Mouse (Mus musculus): ENCODE measurements around the gene Rbl1. TPM values are rescaled to one million over a fixed set of nuclear protein-coding genes. Genes with fewer than 3 reads are reported as not detected.
"Not testable (repeated sequence)": the region's sequence is repeated elsewhere in the genome, so short reads cannot be mapped to it uniquely, and the experiment has no call there.

The Rbl1 gene
- polyA plus RNA-seq, 1 experiment, result 3.2 TPM

GRCm38 (mm10) chr2:157172984-157173383 is 31.4 kb downstream of the Rbl1 start:
- TF ChIP-seq CTCF (conservative IDR thresholded peaks at IDR 0.05; ENCODE audit: insufficient read depth, insufficient read length, low read depth, low read length) (no peak), POLR2A (IDR thresholded peaks at IDR 0.05; ENCODE audit: low read depth, low read length) (no peak)
- 91% methylated on average over 6 of the region's 6 CpGs for WGBS
- Histone ChIP-seq H3K27ac (ENCODE audit: insufficient read depth, low read depth, low read length) (no peak overlapping the region), H3K4me3 (ENCODE audit: insufficient read depth, low read depth, low read length) (no peak overlapping the region), H3K27me3 (replicated peaks; ENCODE audit: control insufficient read depth, insufficient read depth, low read length) (no peaks in the 10 kb centered on the region), H3K36me3 (ENCODE audit: control insufficient read depth, insufficient read depth, low read length) (no peaks in the 10 kb centered on the region), H3K4me1 (ENCODE audit: control insufficient read depth, insufficient read depth, low read length) (no peaks in the 10 kb centered on the region; the same call in 1 of the 2 replicates)
- no peak for DNase-seq

- H3K27ac ChIP-seq (ENCODE audit: insufficient read depth, low read depth, low read length), result no peak overlapping the region
- H3K4me1 ChIP-seq (ENCODE audit: control insufficient read depth, insufficient read depth, low read length), result no peaks in the 10 kb centered on the region; the same call in 1 of the 2 replicates
- DNase-seq, result no peak
- WGBS, result 76% methylated on average over 6 of the region's 6 CpGs
- no peak overlapping the region for H3K4me3 ChIP-seq (ENCODE audit: insufficient read depth, low read depth, low read length)
- no peaks in the 10 kb centered on the region for H3K36me3 ChIP-seq (ENCODE audit: control insufficient read depth, insufficient read depth, low read length)
- H3K27me3 ChIP-seq (replicated peaks; ENCODE audit: control insufficient read depth, insufficient read depth, low read length), result no peaks in the 10 kb centered on the region
- TF ChIP-seq CTCF (conservative IDR thresholded peaks at IDR 0.05; ENCODE audit: insufficient read depth, insufficient read length, low read depth, low read length) (no peak), POLR2A (IDR thresholded peaks at IDR 0.05; ENCODE audit: low read depth, low read length) (no peak)
Measured at GRCm38 (mm10) chr2:157170626-157171025, 33.7 kb downstream of the Rbl1 start.

- Histone ChIP-seq H3K36me3 (ENCODE audit: control insufficient read depth, insufficient read depth, low read length) (no peaks in the 10 kb centered on the region), H3K4me1 (ENCODE audit: control insufficient read depth, insufficient read depth, low read length) (no peaks in the 10 kb centered on the region; the same call in 1 of the 2 replicates), H3K27me3 (replicated peaks; ENCODE audit: control insufficient read depth, insufficient read depth, low read length) (no peaks in the 10 kb centered on the region), H3K27ac (ENCODE audit: insufficient read depth, low read depth, low read length) (no peak overlapping the region), H3K4me3 (ENCODE audit: insufficient read depth, low read depth, low read length) (no peak overlapping the region)
- no peak for DNase-seq
- no peak for TF ChIP-seq CTCF (conservative IDR thresholded peaks at IDR 0.05; ENCODE audit: insufficient read depth, insufficient read length, low read depth, low read length)
- no peak for TF ChIP-seq POLR2A (IDR thresholded peaks at IDR 0.05; ENCODE audit: low read depth, low read length)
- WGBS, result 50% methylated on average over 5 of the region's 5 CpGs
Measured at GRCm38 (mm10) chr2:157170166-157170565, 34.2 kb downstream of the Rbl1 start.

GRCm38 (mm10) chr2:157166371-157167080 is 37.8 kb downstream of the Rbl1 start:
- DNase-seq, result no peak
- Histone ChIP-seq H3K4me3 (ENCODE audit: insufficient read depth, low read depth, low read length) (no peak overlapping the region), H3K27me3 (replicated peaks; ENCODE audit: control insufficient read depth, insufficient read depth, low read length) (no peaks in the 10 kb centered on the region), H3K27ac (ENCODE audit: insufficient read depth, low read depth, low read length) (no peak overlapping the region), H3K36me3 (ENCODE audit: control insufficient read depth, insufficient read depth, low read length) (no peaks in the 10 kb centered on the region), H3K4me1 (ENCODE audit: control insufficient read depth, insufficient read depth, low read length) (no peaks in the 10 kb centered on the region; the same call in 1 of the 2 replicates)
- TF ChIP-seq POLR2A (IDR thresholded peaks at IDR 0.05; ENCODE audit: low read depth, low read length) (no peak), CTCF (conservative IDR thresholded peaks at IDR 0.05; ENCODE audit: insufficient read depth, insufficient read length, low read depth, low read length) (no peak)
- 97% methylated on average over 12 of the region's 12 CpGs for WGBS

- H3K36me3 ChIP-seq (ENCODE audit: control insufficient read depth, insufficient read depth, low read length); H3K27me3 ChIP-seq (replicated peaks; ENCODE audit: control insufficient read depth, insufficient read depth, low read length); DNase-seq; H3K4me1 ChIP-seq (ENCODE audit: control insufficient read depth, insufficient read depth, low read length); H3K27ac ChIP-seq (ENCODE audit: insufficient read depth, low read depth, low read length); H3K4me3 ChIP-seq (ENCODE audit: insufficient read depth, low read depth, low read length): not testable (repeated sequence)
Measured at GRCm38 (mm10) chr2:157165312-157166224, 38.8 kb downstream of the Rbl1 start.

- Histone ChIP-seq H3K27me3 (replicated peaks; ENCODE audit: control insufficient read depth, insufficient read depth, low read length) (no peaks in the 10 kb centered on the region), H3K4me3 (ENCODE audit: insufficient read depth, low read depth, low read length) (no peak overlapping the region), H3K36me3 (ENCODE audit: control insufficient read depth, insufficient read depth, low read length) (no peaks in the 10 kb centered on the region; the same call in 1 of the 2 replicates), H3K4me1 (ENCODE audit: control insufficient read depth, insufficient read depth, low read length) (no peaks in the 10 kb centered on the region), H3K27ac (ENCODE audit: insufficient read depth, low read depth, low read length) (no peak overlapping the region)
- WGBS, result 90% methylated on average over 2 of the region's 2 CpGs
- no peak for DNase-seq
- TF ChIP-seq POLR2A (IDR thresholded peaks at IDR 0.05; ENCODE audit: low read depth, low read length), result no peak
- no peak for TF ChIP-seq CTCF (conservative IDR thresholded peaks at IDR 0.05; ENCODE audit: insufficient read depth, insufficient read length, low read depth, low read length)
Measured at GRCm38 (mm10) chr2:157164101-157164500, 40.2 kb downstream of the Rbl1 start.

GRCm38 (mm10) chr2:157156079-157156478 is 48.3 kb downstream of the Rbl1 start:
- Histone ChIP-seq H3K4me3 (ENCODE audit: insufficient read depth, low read depth, low read length) (no peak overlapping the region), H3K27ac (ENCODE audit: insufficient read depth, low read depth, low read length) (no peak overlapping the region), H3K36me3 (ENCODE audit: control insufficient read depth, insufficient read depth, low read length) (no peaks in the 10 kb centered on the region; the same call in 1 of the 2 replicates), H3K27me3 (replicated peaks; ENCODE audit: control insufficient read depth, insufficient read depth, low read length) (no peaks in the 10 kb centered on the region), H3K4me1 (ENCODE audit: control insufficient read depth, insufficient read depth, low read length) (no peaks in the 10 kb centered on the region)
- no peak for DNase-seq
- TF ChIP-seq POLR2A (IDR thresholded peaks at IDR 0.05; ENCODE audit: low read depth, low read length) (no peak), CTCF (conservative IDR thresholded peaks at IDR 0.05; ENCODE audit: insufficient read depth, insufficient read length, low read depth, low read length) (no peak)
- WGBS, result 97% methylated on average over 1 of the region's 1 CpGs

All from kidney, adult 2 months (tissue).